Mouse (Mus musculus) heart, postnatal 0 days (tissue): ENCODE data around the gene Mfsd2b.

Experiments
- CTCF ChIP-seq: IDR thresholded peaks from 2 replicates; pipeline ENCODE4 v1.5.1; 2016; ENCODE audit warnings: antibody characterized with exemption, control low read depth, low read depth
- EP300 ChIP-seq: IDR thresholded peaks from 2 replicates; pipeline ENCODE4 v1.6.1; 2016; ENCODE audit warnings: antibody characterized with exemption, low read depth

- TF ChIP-seq EP300 (no peak), CTCF (no peak)
Observed at GRCm38 (mm10) chr12:4871260-4871659, 2.9 kb downstream of the Mfsd2b start.
